Mouse (Mus musculus): ENCODE measurements around the gene Slc5a5. TPM values are rescaled to one million over a fixed set of nuclear protein-coding genes. Genes with fewer than 3 reads are reported as not detected.

Gene Slc5a5
- total and polyA plus RNA-seq, 2 experiments from 2014 or later: 0.05 TPM; not detected in 1

GRCm38 (mm10) chr8:70846371-70847154, 46.0 kb downstream of the Slc5a5 start:
- DNase-seq (ENCODE audit: low spot score): no peak
- Histone ChIP-seq H3K9me3 (replicated peaks; ENCODE audit: control insufficient read depth, low read length) (no peaks in the 10 kb centered on the region), H3K4me1 (ENCODE audit: control insufficient read depth, insufficient read depth) (no peaks in the 10 kb centered on the region), H3K4me3 (ENCODE audit: low read depth, low read length) (no peak overlapping the region), H3K27me3 (ENCODE audit: control insufficient read depth, insufficient read depth, low read length) (no peaks in the 10 kb centered on the region), H3K27ac (ENCODE audit: low read depth) (no peak overlapping the region), H3K9ac (replicated peaks; ENCODE audit: low read depth, low read length) (no peak overlapping the region), H3K36me3 (replicated peaks; ENCODE audit: control insufficient read depth, insufficient read depth, low read length) (no peaks in the 10 kb centered on the region), H3K4me2 (ENCODE audit: low read depth, low read length) (no peak overlapping the region)
- no peak for ATAC-seq (ENCODE audit: insufficient read depth, low read depth)
- WGBS: 40% methylated on average over 15 of the region's 15 CpGs
- TF ChIP-seq EP300 (IDR thresholded peaks at IDR 0.05; ENCODE audit: low read depth) (no peak), CTCF (IDR thresholded peaks at IDR 0.05; ENCODE audit: low read depth) (no peak)

GRCm38 (mm10) chr8:70845108-70845507, 47.4 kb downstream of the Slc5a5 start:
- no peak overlapping the region for H3K4me3 ChIP-seq (ENCODE audit: low read depth, low read length)
- H3K4me1 ChIP-seq (ENCODE audit: control insufficient read depth, insufficient read depth): no peaks in the 10 kb centered on the region
- no peak for ATAC-seq (ENCODE audit: insufficient read depth, low read depth)
- WGBS: 47% methylated on average over 5 of the region's 5 CpGs
- H3K27ac ChIP-seq (ENCODE audit: low read depth): no peak overlapping the region
- no peaks in the 10 kb centered on the region for H3K9me3 ChIP-seq (replicated peaks; ENCODE audit: control insufficient read depth, low read length)
- no peak overlapping the region for H3K4me2 ChIP-seq (ENCODE audit: low read depth, low read length)
- TF ChIP-seq CTCF (IDR thresholded peaks at IDR 0.05; ENCODE audit: low read depth) (no peak), EP300 (IDR thresholded peaks at IDR 0.05; ENCODE audit: low read depth) (no peak)
- DNase-seq (ENCODE audit: low spot score): no peak
- no peaks in the 10 kb centered on the region for H3K36me3 ChIP-seq (replicated peaks; ENCODE audit: control insufficient read depth, insufficient read depth, low read length)
- no peaks in the 10 kb centered on the region for H3K27me3 ChIP-seq (ENCODE audit: control insufficient read depth, insufficient read depth, low read length)
- H3K9ac ChIP-seq (replicated peaks; ENCODE audit: low read depth, low read length): no peak overlapping the region

DNA sequence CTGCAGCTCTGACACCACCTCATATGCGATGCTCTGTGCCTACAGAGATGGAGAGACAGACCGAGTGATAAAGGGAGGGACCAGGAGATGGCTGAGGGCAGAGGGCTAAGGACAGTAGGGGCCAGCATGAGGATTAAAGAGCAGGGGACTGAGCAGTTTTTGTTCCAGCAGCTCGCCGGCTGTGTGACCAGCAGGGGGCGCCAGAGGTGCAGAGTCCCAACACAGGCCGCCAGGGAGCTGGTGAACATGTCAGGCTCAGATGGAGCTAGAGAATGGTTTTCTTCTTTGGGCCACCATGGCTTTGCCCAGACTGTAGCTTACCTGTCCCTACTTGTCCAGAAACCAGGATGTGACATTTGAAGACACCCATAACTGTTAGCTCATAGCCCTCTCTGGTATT, 48.0 kb downstream of the Slc5a5 start:
- Histone ChIP-seq H3K27ac (ENCODE audit: low read depth) (no peak overlapping the region), H3K27me3 (ENCODE audit: control insufficient read depth, insufficient read depth, low read length) (no peaks in the 10 kb centered on the region), H3K9ac (replicated peaks; ENCODE audit: low read depth, low read length) (no peak overlapping the region), H3K9me3 (replicated peaks; ENCODE audit: control insufficient read depth, low read length) (no peaks in the 10 kb centered on the region), H3K4me2 (ENCODE audit: low read depth, low read length) (no peak overlapping the region), H3K4me3 (ENCODE audit: low read depth, low read length) (no peak overlapping the region), H3K4me1 (ENCODE audit: control insufficient read depth, insufficient read depth) (no peaks in the 10 kb centered on the region), H3K36me3 (replicated peaks; ENCODE audit: control insufficient read depth, insufficient read depth, low read length) (no peaks in the 10 kb centered on the region)
- DNase-seq (ENCODE audit: low spot score): peak; percentile 79
- WGBS: 3% methylated on average over 6 of the region's 6 CpGs
- ATAC-seq (ENCODE audit: insufficient read depth, low read depth): no peak
- TF ChIP-seq EP300 (IDR thresholded peaks at IDR 0.05; ENCODE audit: low read depth): no peak
- TF ChIP-seq CTCF (IDR thresholded peaks at IDR 0.05; ENCODE audit: low read depth): peak; percentile 94

DNA sequence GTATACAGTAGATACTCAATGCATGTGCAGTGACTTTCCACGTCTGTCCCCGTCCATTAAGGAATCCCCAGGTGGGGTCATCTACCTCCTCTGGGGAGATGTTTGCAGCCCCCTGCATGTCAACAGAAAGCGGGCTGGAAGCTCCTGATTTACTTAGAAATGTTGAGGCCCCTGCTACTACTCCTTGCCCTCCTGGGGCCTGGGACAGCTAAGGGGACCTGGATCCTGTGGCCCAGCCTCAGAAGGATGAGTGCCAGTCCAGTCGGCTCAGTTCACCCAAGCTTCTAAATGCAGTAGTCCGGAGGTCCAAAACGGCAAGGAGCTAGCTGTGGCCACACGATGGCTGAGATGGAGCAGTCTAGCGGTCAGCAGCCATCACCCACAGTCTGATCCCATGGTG, 48.6 kb downstream of the Slc5a5 start:
- H3K27ac ChIP-seq (ENCODE audit: low read depth): no peak overlapping the region
- H3K9me3 ChIP-seq (replicated peaks; ENCODE audit: control insufficient read depth, low read length): no peaks in the 10 kb centered on the region
- WGBS: 81% methylated on average over 8 of the region's 8 CpGs
- no peak for TF ChIP-seq CTCF (IDR thresholded peaks at IDR 0.05; ENCODE audit: low read depth)
- TF ChIP-seq EP300 (IDR thresholded peaks at IDR 0.05; ENCODE audit: low read depth): no peak
- no peak overlapping the region for H3K4me3 ChIP-seq (ENCODE audit: low read depth, low read length)
- no peaks in the 10 kb centered on the region for H3K36me3 ChIP-seq (replicated peaks; ENCODE audit: control insufficient read depth, insufficient read depth, low read length)
- H3K9ac ChIP-seq (replicated peaks; ENCODE audit: low read depth, low read length): no peak overlapping the region
- H3K4me1 ChIP-seq (ENCODE audit: control insufficient read depth, insufficient read depth): no peaks in the 10 kb centered on the region
- ATAC-seq (ENCODE audit: insufficient read depth, low read depth) (no peak), DNase-seq (ENCODE audit: low spot score) (no peak)
- no peak overlapping the region for H3K4me2 ChIP-seq (ENCODE audit: low read depth, low read length)
- H3K27me3 ChIP-seq (ENCODE audit: control insufficient read depth, insufficient read depth, low read length): no peaks in the 10 kb centered on the region

- WGBS: 75% methylated on average over 5 of the region's 5 CpGs
- Histone ChIP-seq H3K36me3 (replicated peaks; ENCODE audit: control insufficient read depth, insufficient read depth, low read length) (no peaks in the 10 kb centered on the region), H3K9ac (replicated peaks; ENCODE audit: low read depth, low read length) (no peak overlapping the region), H3K4me3 (ENCODE audit: low read depth, low read length) (no peak overlapping the region), H3K27ac (ENCODE audit: low read depth) (no peak overlapping the region), H3K27me3 (ENCODE audit: control insufficient read depth, insufficient read depth, low read length) (no peaks in the 10 kb centered on the region), H3K4me1 (ENCODE audit: control insufficient read depth, insufficient read depth) (peaks cover 3% of the 10 kb centered on the region), H3K4me2 (ENCODE audit: low read depth, low read length) (no peak overlapping the region), H3K9me3 (replicated peaks; ENCODE audit: control insufficient read depth, low read length) (no peaks in the 10 kb centered on the region)
- ATAC-seq (ENCODE audit: insufficient read depth, low read depth) (no peak), DNase-seq (ENCODE audit: low spot score) (no peak)
- TF ChIP-seq EP300 (IDR thresholded peaks at IDR 0.05; ENCODE audit: low read depth) (no peak), CTCF (IDR thresholded peaks at IDR 0.05; ENCODE audit: low read depth) (no peak)
Measured at GRCm38 (mm10) chr8:70843214-70843773, 49.3 kb downstream of the Slc5a5 start.
